Mouse (Mus musculus) hindbrain, embryonic 10.5 days (tissue): ENCODE measurements at regions not wholly inside any gene's neighbourhood (a gene's known extent, or its start where the extent isn't known, plus 50 kb on each side); places are given as distances from the start of the nearest gene placed in this dataset.

ENCODE experiments used
- DNase-seq: peaks from one replicate; pipeline ENCODE4 v3.0.0-alpha.2; 2017; ENCODE audit warnings: low spot score
- H3K27ac ChIP-seq: fragments of 300-500 bp; sonication (generic); 2 replicates; pipeline ENCODE4 v1.5.1; 2016; ENCODE audit warnings: mild to moderate bottlenecking, moderate library complexity
- H3K27me3 ChIP-seq: fragments of 300-500 bp; sonication (generic); 2 replicates; pipeline ENCODE4 v1.6.1; 2016; ENCODE audit warnings: mild to moderate bottlenecking; ENCODE audit not compliant: poor library complexity, insufficient read depth, severe bottlenecking
- H3K36me3 ChIP-seq: fragments of 300-500 bp; sonication (generic); 2 replicates; pipeline ENCODE4 v1.6.1; 2016; ENCODE audit warnings: mild to moderate bottlenecking, moderate library complexity
- H3K4me1 ChIP-seq: fragments of 300-500 bp; sonication (generic); replicated peaks from 2 replicates; pipeline ENCODE4 v1.6.1; 2016; ENCODE audit warnings: mild to moderate bottlenecking
- H3K4me3 ChIP-seq: fragments of 300-500 bp; sonication (generic); 2 replicates; pipeline ENCODE4 v1.5.1; 2016; ENCODE audit warnings: mild to moderate bottlenecking, moderate library complexity
- H3K9me3 ChIP-seq: fragments of 300-500 bp; sonication (generic); 2 replicates; pipeline ENCODE4 v1.6.1; 2016; ENCODE audit warnings: mild to moderate bottlenecking, moderate library complexity
- WGBS: fragments of 180-500 bp; shearing (Covaris S2); methylation state at CpG from one replicate; pipeline ENCODE4 v1.1.7; 2016; 5-methylcytosine and 5-hydroxymethylcytosine counted together

DNA sequence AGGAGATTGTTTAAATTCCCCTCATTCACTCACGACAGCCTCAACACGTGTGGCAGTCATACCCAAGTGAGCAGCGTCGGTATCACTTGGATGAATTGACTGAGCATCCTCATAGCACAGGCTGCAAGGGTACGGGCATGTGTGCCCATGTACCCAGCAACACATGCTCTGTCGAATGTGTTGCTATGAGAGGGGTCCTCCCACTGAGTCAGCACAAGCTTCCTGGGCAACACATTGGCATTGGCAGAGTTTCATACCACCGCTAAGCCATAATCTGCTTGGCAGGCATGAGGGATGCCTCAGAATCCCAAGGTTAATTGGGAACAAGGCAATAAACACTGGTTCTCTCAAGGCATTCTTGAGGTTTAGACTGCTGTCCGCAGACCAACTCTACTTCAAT, 115.1 kb downstream of the Atp6v1g3 start:
- Histone ChIP-seq H3K9me3 (no peaks in the 10 kb centered on the region), H3K4me1 (no peaks in the 10 kb centered on the region), H3K4me3 (no peak overlapping the region), H3K27ac (no peak overlapping the region), H3K27me3 (no peaks in the 10 kb centered on the region), H3K36me3 (no peaks in the 10 kb centered on the region)
- 94% methylated on average over 8 of the region's 8 CpGs for WGBS
- no peak for DNase-seq

DNA sequence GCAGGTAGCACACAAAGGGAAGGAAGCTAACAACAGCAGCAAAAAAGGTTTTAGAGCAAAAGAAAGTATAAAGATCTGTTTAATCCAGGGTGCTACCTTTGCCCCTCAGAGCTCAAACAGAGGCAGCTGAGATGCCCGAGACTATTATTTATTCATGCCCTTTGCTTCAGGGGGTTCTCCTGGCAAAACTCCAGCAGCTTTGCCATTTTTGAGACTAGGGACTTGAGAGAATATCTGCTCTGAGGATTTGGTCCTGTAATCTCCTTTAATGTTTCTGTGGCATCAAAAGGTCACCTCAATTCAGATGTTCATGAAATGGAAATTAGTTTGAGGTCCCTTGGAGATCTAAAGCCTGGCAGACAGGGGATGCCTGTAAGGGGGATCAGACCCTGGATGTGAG, 116.1 kb downstream of the Atp6v1g3 start:
- DNase-seq = no peak
- Histone ChIP-seq H3K9me3 (no peaks in the 10 kb centered on the region), H3K36me3 (no peaks in the 10 kb centered on the region), H3K4me3 (no peak overlapping the region), H3K27me3 (no peaks in the 10 kb centered on the region), H3K4me1 (no peaks in the 10 kb centered on the region), H3K27ac (no peak overlapping the region)
- 89% methylated on average over 1 of the region's 1 CpGs for WGBS

DNA sequence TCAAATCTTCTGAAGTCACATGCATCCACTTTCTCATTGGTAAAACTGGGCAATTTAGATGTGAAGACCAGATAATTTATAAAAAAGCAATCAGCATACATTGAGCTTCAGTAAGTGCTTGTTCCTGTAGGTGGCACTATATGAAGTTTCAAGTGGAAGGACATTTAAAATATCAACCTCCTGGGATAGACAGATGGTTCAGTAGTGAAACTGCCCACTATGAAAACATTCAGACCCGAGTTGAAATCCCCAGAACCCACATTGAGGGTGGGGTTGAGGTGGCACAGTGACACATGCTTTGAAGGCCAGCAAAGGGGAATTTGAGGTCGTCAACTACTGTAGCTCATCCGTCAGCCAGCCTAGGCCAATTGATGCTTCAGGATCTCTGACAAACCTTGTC, 145.1 kb downstream of the Atp6v1g3 start:
- no peak for DNase-seq
- no peaks in the 10 kb centered on the region for H3K36me3 ChIP-seq
- no peaks in the 10 kb centered on the region for H3K27me3 ChIP-seq
- H3K9me3 ChIP-seq = no peaks in the 10 kb centered on the region
- no peak overlapping the region for H3K4me3 ChIP-seq
- no peak overlapping the region for H3K27ac ChIP-seq
- no peaks in the 10 kb centered on the region for H3K4me1 ChIP-seq
- 73% methylated on average over 3 of the region's 3 CpGs for WGBS

DNA sequence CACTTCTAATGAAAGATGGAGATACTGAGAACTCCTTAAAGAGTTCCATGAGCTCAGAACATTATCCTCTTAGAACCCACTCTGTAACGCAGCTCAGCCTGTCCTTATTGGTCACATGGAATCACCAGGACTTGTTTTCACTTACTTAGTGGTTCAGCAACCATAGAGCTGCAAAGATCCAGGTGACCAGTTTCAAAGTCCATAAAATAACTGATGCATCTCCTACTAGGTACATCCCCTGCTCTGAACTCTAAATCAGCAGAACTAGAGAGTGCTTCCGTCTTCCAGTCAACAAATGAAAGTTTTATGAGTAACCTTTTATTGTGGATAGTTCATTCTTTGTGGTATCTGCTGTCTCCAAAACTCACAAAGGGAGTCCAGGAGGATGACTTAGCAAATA, 153.9 kb downstream of the Atp6v1g3 start:
- WGBS = 92% methylated on average over 2 of the region's 2 CpGs
- no peaks in the 10 kb centered on the region for H3K9me3 ChIP-seq
- no peak for DNase-seq
- no peak overlapping the region for H3K4me3 ChIP-seq
- no peaks in the 10 kb centered on the region for H3K4me1 ChIP-seq
- H3K27me3 ChIP-seq = no peaks in the 10 kb centered on the region
- H3K27ac ChIP-seq = no peak overlapping the region
- H3K36me3 ChIP-seq = no peaks in the 10 kb centered on the region
